Mouse (Mus musculus) NIH3T3 (cell line): ENCODE data around the gene Soat2.

Experiments used
- DNase-seq: peaks from one replicate; pipeline ENCODE4 v3.0.0-alpha.2; 2012; ENCODE audit warnings: low read depth

The Soat2 gene

DNA sequence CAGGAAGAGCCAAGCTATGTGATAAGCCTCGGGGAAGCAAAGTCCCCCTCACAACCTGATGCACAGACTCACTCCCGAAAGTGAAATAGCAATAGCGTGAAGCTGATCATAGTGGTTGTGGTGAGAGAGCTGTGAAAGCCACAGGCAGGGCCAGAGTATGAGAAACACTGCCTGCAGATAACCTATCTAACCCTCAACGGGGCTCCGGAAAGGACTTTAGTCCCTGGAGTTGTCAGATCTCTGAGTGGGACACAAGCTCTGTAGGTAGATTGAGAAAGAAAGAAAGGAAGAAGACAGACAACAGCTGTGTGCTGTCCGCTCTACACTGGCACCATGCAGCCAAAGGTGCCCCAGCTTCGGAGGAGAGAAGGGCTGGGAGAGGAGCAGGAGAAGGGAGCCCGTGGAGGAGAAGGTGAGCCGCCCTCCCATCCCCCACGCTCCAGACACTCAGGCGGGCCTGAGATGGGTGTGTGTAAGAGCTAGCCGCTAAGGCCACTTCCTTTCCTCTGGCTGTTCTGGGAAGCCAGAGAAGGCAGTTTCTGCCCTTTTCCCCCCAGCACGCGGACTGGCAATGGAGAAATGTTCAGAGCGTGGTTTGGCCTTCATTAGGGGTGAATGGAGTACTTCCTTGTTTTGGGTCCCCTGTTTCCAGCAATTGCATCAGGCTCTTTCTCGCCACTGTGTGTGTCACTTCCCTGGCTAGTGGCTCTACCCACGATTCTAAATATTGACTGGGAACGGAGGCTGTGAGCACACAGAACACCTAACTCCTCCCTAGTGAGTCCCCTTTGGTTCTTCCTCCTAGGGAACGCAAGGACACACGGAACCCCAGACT lies at the start of gene Soat2:
Gene Soat2 (plus strand): TSS at position 226 of the 835 bp plus-strand sequence.
- peak; percentile 66 for DNase-seq

- peak; percentile 77 for DNase-seq
These were observed 49.2 kb upstream of the Soat2 start for GRCm38 (mm10) chr15:102100996-102101671.

GRCm38 (mm10) chr15:102101672-102102541 lies 48.4 kb upstream of the Soat2 start:
- peak; percentile 65 for DNase-seq

DNA sequence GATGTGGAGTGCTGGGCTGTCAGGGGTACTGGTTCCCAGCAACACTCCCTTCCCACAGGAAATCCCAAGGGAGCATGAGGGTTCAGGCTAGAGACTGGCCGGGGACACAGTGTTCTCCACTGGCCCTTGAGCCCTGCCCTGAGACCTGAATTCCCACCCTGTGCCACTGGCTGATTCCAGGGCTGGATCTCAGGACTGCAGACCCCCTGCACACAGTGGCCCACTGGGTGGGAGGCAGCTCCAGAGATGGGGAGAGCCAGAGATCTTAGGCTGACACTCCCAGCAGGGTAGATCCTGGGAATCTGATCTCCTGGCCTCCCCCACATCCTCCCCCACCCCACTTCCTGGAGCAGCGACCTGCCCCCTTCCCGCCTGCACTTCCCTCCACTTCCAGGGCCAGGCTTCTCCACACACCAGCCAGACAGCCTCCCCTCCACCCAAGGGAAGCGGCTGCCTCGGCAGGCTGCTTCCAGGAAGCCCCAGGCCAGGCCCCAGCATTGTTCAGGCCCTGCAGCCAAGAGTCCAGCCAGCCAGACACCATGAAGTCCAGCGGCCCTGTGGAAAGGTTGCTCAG lies 47.7 kb upstream of the Soat2 start:
- peak; percentile 62 for DNase-seq

DNA sequence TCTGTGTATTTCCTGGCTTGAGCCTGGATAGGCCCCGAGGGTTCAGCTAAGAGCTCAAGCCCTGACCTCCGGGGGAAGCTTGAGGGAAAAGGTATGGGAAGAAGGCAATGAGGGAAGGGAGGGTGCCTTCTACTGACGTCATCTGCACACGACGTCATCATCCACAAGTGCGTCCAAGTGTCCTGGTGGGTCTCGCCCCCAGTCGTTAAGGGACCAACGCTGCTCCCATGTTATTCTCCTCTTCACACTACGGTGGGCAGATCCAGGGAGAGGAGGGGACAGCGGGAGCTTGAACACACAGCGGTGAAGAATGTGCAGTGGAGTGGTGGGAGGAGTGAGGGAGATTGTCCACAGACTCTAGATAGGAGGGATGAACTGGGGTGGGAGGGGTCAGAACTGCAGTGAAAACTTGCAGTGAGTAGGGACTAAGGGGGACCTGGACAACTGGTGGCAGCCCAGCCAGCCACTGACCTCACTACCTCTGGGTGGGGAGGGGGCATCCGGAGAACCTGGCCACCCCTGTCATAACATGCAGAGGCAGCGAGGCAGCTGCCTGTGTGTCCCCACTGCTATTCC lies 46.9 kb upstream of the Soat2 start:
- peak; percentile 63 for DNase-seq

DNA sequence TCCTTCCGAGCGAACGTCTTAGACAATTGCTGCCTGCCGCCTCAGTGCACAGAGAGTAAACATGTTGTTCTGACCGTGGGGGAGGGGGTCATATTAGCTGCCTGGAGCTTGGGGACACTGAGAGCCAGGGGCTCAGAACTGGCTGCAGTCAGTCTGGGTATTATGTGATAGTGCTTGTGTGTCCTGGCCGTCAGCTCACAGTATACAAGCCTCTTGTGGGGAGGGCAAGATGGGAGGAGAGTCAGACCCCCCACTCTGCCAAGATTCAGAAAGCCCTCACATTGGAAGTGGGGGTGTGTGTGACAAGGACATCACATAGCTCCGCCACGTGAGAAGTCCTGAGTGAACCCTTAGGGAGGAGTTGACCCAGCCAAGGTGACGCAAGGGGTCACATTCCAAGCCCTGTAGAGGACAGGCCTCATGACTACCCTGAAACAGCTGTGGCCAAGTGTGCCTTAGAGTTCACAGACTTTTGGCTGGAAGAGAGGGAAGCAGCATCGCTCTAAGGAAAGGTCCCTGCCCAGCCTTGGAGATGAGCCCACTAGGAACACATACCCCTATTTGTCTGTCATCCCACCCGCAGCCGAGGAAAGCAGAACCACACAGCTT lies 46.3 kb upstream of the Soat2 start:
- DNase-seq, result peak; percentile 72

DNA sequence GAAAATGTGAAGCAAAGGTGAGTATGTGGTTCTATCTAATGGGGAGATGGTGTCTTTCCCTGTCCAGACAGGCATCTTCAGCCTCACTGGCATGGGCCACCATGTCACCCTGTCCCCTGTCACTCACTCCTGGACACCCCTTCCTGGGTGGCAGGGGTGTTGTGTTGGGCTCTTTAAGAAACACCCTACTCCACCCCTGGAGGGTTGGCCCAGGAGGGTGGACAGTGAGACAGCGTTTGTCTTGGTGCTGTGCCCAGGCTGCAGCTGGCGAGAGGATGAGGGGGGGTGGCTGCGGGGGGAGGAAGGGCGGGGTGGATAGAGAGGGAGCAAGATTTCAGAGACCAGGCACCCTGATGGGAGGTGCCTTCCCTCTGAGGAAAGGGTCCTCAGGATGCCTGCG lies 45.0 kb upstream of the Soat2 start:
- peak; percentile 93 for DNase-seq

DNA sequence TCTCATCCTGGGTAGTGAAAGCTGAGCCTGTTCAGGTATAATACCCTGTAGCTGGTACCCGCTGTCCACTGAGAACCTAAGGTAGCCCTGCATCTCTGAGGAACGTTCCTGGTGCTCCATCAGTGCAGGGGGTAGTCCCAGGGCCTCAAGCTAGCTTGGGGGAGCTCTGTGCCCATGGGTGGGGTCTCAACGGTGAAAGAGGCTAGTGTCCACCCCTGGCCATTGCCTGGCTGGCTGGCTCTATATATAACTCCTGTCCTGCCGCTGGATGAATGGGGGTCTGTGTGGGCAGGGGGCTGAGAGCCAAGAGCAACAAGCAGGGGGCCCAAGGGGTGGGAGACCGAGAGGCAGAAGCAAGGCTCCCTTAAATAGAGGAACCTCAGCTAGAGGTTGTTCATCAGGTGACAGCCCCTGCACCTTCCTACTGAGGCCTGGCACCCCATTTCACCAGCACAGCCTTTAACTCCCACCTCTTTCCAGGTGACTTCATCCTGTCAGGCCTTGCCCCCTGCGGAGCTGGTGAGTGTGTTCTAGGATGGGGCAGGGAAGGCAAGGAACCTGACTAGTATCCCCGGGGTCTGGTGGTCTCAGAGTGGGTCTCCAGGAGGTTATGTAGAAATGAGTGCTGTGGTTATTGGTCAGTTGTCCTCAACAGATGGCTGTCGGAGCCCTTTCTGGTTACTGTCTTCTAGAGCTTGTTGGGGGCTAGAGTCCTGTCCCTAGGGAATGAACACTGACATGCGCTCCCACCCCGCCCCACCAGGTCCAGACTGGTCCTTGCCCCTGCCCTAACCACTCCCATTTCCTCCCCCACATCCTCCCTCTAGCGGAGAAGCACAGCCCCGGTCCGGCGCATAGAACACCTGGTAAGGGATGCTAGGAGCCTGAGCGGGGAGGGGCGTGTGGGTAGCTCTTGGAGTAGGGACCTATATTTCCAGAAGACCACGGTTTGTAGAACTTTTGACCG lies 44.3 kb upstream of the Soat2 start:
- DNase-seq, result no peak

- no peak for DNase-seq
These were observed 43.4 kb upstream of the Soat2 start for GRCm38 (mm10) chr15:102106754-102107456.

DNA sequence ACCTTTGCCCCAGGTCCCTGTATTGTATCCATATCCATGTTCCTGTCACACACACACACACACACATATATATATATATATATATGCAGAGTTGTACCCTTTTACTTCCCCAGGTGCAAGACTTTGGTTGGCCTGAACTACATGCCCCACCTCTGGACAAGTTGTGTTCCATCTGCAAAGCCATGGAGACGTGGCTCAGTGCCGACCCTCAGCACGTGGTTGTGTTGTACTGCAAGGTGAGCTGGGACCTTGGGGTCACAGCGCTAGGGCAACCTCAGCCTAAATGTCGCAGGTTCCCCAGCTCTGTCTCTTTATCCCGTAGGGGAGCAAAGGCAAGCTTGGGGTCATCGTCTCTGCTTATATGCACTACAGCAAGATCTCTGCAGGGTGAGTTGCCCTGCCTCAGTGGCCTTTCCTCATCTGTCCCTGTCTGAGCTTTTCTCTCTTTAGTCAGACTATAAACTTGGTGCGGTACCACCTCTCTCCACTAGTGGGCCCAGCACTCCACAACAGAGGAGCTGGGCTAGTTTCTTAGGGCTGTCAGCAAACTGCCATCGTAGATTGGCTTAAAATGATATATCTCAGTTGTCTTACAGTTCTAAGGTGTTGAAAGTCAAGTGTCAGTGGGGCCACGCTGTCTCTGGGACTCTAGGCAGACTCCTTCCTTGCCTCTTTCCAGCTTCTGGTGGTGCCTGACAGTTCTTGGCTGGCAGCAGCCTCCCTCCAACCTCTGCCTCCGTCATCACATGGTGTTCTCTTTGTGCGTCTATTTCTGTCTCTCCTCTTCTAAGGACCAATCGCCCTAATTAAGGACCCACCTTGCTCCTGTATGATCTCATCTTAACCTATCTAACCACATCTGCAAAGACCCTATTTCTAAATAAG lies 42.4 kb upstream of the Soat2 start:
- DNase-seq, result peak; percentile 89

- peak; percentile 87 for DNase-seq
These were observed 41.4 kb upstream of the Soat2 start for GRCm38 (mm10) chr15:102108651-102109525.

GRCm38 (mm10) chr15:102110271-102110670 lies 40.1 kb upstream of the Soat2 start:
- no peak for DNase-seq

DNA sequence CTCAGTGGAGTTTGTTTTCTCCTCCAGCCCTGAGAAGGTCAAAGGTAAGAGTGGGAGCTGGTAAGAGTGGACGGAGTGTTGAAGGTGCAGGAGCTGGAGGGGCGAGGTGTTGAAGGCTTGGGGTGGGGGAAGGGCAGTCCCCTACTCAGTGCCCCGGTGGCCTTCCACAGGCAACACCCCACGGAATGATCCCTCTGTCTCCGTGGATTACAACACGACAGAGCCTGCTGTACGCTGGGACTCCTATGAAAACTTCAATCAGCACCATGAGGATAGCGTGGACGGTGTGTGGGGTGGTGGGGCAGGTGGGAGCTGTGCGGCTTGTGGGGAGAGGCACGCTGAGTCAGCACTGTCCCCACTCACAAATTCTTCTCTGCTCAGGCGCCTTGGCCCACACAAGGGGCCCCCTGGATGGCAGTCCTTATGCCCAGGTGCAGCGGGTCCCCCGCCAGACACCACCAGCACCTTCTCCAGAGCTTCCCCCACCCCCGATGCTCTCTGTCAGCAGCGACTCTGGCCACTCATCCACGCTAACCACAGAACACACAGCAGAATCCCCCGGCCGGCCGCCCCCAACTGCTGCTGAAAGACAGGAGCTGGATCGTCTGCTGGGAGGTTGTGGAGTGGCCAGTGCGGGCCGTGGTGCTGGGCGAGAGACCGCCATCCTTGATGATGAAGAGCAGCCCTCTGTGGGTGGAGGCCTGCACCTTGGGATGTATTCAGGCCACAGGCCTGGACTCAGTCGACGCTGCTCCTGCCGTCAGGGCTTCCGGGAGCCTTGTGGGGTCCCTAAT lies 39.4 kb upstream of the Soat2 start:
- no peak for DNase-seq

DNA sequence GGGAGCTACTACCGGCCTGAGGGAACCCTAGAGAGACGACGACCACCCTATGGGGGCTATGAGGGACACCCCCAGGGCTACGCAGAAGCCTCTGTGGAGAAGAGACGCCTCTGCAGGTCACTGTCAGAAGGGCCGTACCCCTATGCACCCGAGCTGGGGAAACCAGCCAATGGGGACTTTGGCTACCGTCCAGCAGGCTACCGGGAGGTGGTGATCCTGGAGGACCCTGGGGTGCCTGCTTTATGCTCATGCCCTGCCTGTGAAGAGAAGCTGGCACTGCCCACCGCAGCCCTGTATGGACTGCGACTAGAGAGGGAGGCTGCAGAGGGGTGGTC lies 38.9 kb upstream of the Soat2 start:
- DNase-seq, result no peak

- no peak for DNase-seq
These were observed 38.1 kb upstream of the Soat2 start for GRCm38 (mm10) chr15:102112181-102112580.

DNA sequence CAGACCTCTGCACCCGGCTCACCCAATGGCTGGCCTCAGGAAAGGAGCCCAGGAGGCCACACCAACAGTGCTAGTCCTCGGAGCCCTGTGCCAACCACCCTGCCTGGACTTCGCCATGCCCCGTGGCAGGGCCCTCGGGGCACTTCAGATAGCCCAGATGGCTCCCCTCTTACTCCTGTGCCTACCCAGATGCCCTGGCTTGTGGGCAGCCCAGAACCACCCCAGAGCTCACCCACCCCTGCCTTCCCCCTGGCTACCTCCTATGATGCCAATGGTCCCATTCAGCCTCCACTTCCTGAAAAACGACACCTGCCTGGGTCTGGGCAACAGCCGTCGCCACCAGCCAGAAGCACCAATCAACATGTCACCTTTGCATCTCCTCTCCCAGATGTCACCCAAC lies 37.5 kb upstream of the Soat2 start:
- DNase-seq, result no peak

DNA sequence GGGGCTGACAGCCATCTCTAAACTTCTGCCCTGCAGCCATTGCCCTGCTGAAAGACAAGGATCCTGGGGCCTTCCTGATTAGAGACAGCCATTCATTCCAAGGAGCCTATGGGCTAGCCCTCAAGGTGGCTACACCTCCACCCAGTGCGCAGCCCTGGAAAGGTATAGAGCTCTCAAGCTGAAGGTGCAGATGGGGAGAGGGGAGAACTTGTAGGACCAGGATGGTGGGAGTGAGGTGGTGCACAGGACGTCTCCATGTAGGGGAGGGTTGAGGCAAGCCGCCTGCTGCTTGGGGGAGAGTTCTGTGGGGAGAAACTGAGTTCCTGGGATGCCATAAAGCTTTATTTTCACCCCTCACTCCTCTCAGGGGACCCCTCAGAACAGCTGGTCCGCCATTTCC lies 36.7 kb upstream of the Soat2 start:
- DNase-seq, result no peak
